In the genomic region with DNA sequence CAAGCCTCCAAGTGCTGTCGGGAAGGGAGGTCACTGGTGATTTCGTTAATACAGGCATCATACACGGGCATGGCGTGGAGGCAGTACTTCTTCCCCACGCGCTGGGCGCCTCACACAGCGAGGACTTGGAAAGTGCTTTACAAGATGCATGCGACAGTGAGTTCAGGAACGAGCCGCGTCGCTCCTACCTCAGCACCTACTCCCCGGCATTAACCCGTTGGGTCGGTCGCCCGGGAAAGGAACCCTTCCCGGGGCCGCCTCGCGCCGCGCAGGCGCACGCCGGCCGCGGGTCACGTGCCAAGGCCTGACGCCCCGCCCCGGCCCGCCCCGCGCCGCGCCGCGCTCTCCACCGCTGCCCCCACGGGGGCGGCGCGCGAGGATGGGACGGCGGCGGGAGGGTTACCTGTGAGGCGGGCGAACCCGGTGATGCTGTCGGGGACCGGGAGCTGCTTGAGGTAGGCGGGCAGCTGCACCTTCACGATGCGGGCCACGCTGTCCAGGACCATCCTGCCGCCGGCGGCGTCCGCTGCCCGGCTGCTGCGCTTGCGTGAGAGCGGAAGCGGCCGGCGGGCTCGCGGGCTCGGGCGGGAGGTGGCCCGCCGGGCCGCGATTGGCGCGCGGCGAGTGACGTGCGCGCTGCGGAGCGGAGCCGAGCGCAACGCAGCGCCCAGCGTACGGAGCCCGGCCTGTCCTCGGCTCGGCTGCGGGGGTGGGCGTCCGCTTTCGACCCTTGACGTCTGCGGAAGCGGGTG, we compare ENCODE assay signal across 8 mouse cellular contexts. TPM values are rescaled to one million over a fixed set of nuclear protein-coding genes. Genes with fewer than 3 reads are reported as not detected.
DNase-seq lines count a peak whose midpoint lies in the region; ATAC-seq and TF ChIP-seq lines count a peak whose summit lies in the region.

No protein-coding gene starts in this region.

- WGBS in heart, embryonic 15.5 days, result under 1% methylated on average over 82 of the region's 103 CpGs
- under 1% methylated on average over 91 of the region's 103 CpGs for WGBS in liver, embryonic 14.5 days (ENCODE audit: insufficient replicate concordance)
- WGBS in stomach, embryonic 15.5 days, result under 1% methylated on average over 92 of the region's 103 CpGs

- H3K27ac ChIP-seq in heart, embryonic 15.5 days, result peak overlapping the region; percentile 97
- H3K27ac ChIP-seq in liver, embryonic 14.5 days, result peak overlapping the region; percentile 83
- peak overlapping the region; percentile 95 for H3K27ac ChIP-seq in stomach, embryonic 15.5 days

- peak overlapping the region; percentile 85 for H3K9ac ChIP-seq in heart, embryonic 15.5 days
- H3K9ac ChIP-seq in liver, embryonic 14.5 days (replicated peaks), result peak overlapping the region; percentile 89
- H3K9ac ChIP-seq in stomach, embryonic 15.5 days, result peak overlapping the region; percentile 68

- ATAC-seq in CD4-positive, CD25-positive, alpha-beta regulatory T cell, adult 4 months, result peak; percentile 86
- peak; percentile 97 for ATAC-seq in heart, embryonic 15.5 days (replicated peaks; ENCODE audit: insufficient number of reproducible peaks, insufficient read depth, low FRiP score, low read depth)
- peak; percentile 96 for ATAC-seq in liver, embryonic 14.5 days (ENCODE audit: insufficient read depth)
- peak; percentile 97 for ATAC-seq in stomach, embryonic 15.5 days (ENCODE audit: insufficient read depth, low FRiP score, low read depth)

- H3K36me3 ChIP-seq in heart, embryonic 15.5 days, result no peaks in the 10 kb centered on the region
- H3K36me3 ChIP-seq in liver, embryonic 14.5 days (replicated peaks; ENCODE audit: control insufficient read depth, insufficient read depth, low read depth), result no peaks in the 10 kb centered on the region
- no peaks in the 10 kb centered on the region for H3K36me3 ChIP-seq in stomach, embryonic 15.5 days

- TF ChIP-seq EP300 in liver, embryonic 14.5 days (IDR thresholded peaks at IDR 0.05; ENCODE audit: low read depth), result no peak

- peak overlapping the region; percentile 73 for H3K4me3 ChIP-seq in heart, embryonic 15.5 days
- H3K4me3 ChIP-seq in liver, embryonic 14.5 days (ENCODE audit: insufficient read depth in 1 of 2, low read depth in 2 of 2, low read length in 2 of 2), result peak overlapping the region; percentile 81 to 90
- peak overlapping the region; percentile 84 for H3K4me3 ChIP-seq in stomach, embryonic 15.5 days (replicated peaks)

- H3K27me3 ChIP-seq in heart, embryonic 15.5 days, result no peaks in the 10 kb centered on the region
- no peaks in the 10 kb centered on the region for H3K27me3 ChIP-seq in liver, embryonic 14.5 days (ENCODE audit: control insufficient read depth, insufficient read depth, low read length)
- no peaks in the 10 kb centered on the region for H3K27me3 ChIP-seq in stomach, embryonic 15.5 days (replicated peaks)

- DNase-seq in c-Kit-negative CD71-positive TER-119-positive erythroid progenitor cells, embryonic 14.5 days (ENCODE audit: low read depth, low spot score), result peak; percentile 82
- peak; percentile 61 for DNase-seq in fibroblast of lung, adult 2 months (ENCODE audit: low read depth)
- DNase-seq in kidney, postnatal 25 days, result peak; percentile 78 to 93
- DNase-seq in liver, embryonic 14.5 days (ENCODE audit: low read depth in 3 of 3, low spot score in 3 of 3), result peak; percentile 74 to 75 (median 75)
- DNase-seq in neural tube, embryonic 10.5 days (ENCODE audit: extremely low spot score, low spot score), result peak; percentile 85

- no peaks in the 10 kb centered on the region for H3K9me3 ChIP-seq in heart, embryonic 15.5 days (replicated peaks)
- no peaks in the 10 kb centered on the region for H3K9me3 ChIP-seq in liver, embryonic 14.5 days (ENCODE audit: control insufficient read depth, low read length)
- no peaks in the 10 kb centered on the region for H3K9me3 ChIP-seq in stomach, embryonic 15.5 days

- H3K4me2 ChIP-seq in heart, embryonic 15.5 days, result peak overlapping the region; percentile 63
- H3K4me2 ChIP-seq in liver, embryonic 14.5 days (ENCODE audit: low read depth), result peak overlapping the region; percentile 90
- H3K4me2 ChIP-seq in stomach, embryonic 15.5 days, result peak overlapping the region; percentile 74

- peaks cover 10% of the 10 kb centered on the region for H3K4me1 ChIP-seq in heart, embryonic 15.5 days (replicated peaks)
- H3K4me1 ChIP-seq in liver, embryonic 14.5 days (replicated peaks; ENCODE audit: control insufficient read depth in 2 of 2, insufficient read depth in 2 of 2, low read length in 1 of 2), result peaks cover 9% of the 10 kb centered on the region in 2 experiments
- H3K4me1 ChIP-seq in stomach, embryonic 15.5 days, result 0 out of 2 replicates have a peak, but pooled peaks cover 5% of the 10 kb centered on the region

- no peak for TF ChIP-seq CTCF in liver, embryonic 14.5 days (IDR thresholded peaks at IDR 0.05; ENCODE audit: low read depth)

RNA-seq across cellular contexts. Expression of gene Cisd2, which starts 0.7 kb away (rescaled TPM):
- polyA plus RNA-seq in CD4-positive, CD25-positive, alpha-beta regulatory T cell, adult 4 months (2017; shearing (Covaris generic)), result 10 to 100 TPM; 81.2 to 89.1 TPM
- polyA plus RNA-seq in heart, embryonic 15.5 days (2015; fragmentation: Nextera tagmentation; extraction: Ambion mirVana), result 44.6 and 47.9 TPM in 2 replicates
- 10.3 and 16.5 TPM in 2 replicates for polyA plus RNA-seq in liver, embryonic 14.5 days (2012; rRNA removed)
- 22.3 and 23.8 TPM in 2 replicates for polyA plus RNA-seq in liver, embryonic 14.5 days (2014; fragmentation: Nextera tagmentation; extraction: Ambion mirVana)
- polyA plus RNA-seq in stomach, embryonic 15.5 days (2015; fragmentation: Nextera tagmentation; extraction: Ambion mirVana), result 60.2 and 64.0 TPM in 2 replicates

RNA-seq across cellular contexts. Expression of gene Ube2d3, which starts 14.9 kb away (rescaled TPM):
- polyA plus RNA-seq in CD4-positive, CD25-positive, alpha-beta regulatory T cell, adult 4 months (2017; shearing (Covaris generic)), result 100 to 1,000 TPM; 305 to 362 TPM
- polyA plus RNA-seq in heart, embryonic 15.5 days (2015; fragmentation: Nextera tagmentation; extraction: Ambion mirVana), result 396 and 398 TPM in 2 replicates
- polyA plus RNA-seq in liver, embryonic 14.5 days (2012; rRNA removed), result 104 and 112 TPM in 2 replicates
- 246 and 266 TPM in 2 replicates for polyA plus RNA-seq in liver, embryonic 14.5 days (2014; fragmentation: Nextera tagmentation; extraction: Ambion mirVana)
- 469 and 491 TPM in 2 replicates for polyA plus RNA-seq in stomach, embryonic 15.5 days (2015; fragmentation: Nextera tagmentation; extraction: Ambion mirVana)

Comparison
In these comparisons a context has a peak if more than half of its experiments do, and no peak if none do; other contexts are left out.
1. Peak in every context shown above with its lines: DNase-seq, ATAC-seq, H3K4me3 ChIP-seq and H3K27ac ChIP-seq.